Mouse (Mus musculus) neural tube, embryonic 11.5 days (tissue): ENCODE data around the gene Nob1. TPM values are rescaled to one million over a fixed set of nuclear protein-coding genes. Genes with fewer than 3 reads are reported as not detected.

ENCODE experiments used
- ATAC-seq: fragments of 200-750 bp; cut with Nextera tagmentation; 2 replicates; pipeline ENCODE4 v1.8.0; 2017; ENCODE audit warnings: moderate number of reproducible peaks, mild to moderate bottlenecking, moderate TSS enrichment, moderate library complexity; ENCODE audit not compliant: insufficient read depth, low FRiP score, low TSS enrichment
- DNase-seq: peaks from one replicate; pipeline ENCODE4 v3.0.0-alpha.2; 2015; ENCODE audit warnings: low spot score
- H3K27ac ChIP-seq: fragments of 300-500 bp; sonication (generic); 2 replicates; pipeline ENCODE4 v1.5.1; 2014; ENCODE audit warnings: low read depth, mild to moderate bottlenecking, low read length
- H3K27me3 ChIP-seq: fragments of 300-500 bp; sonication (generic); 2 replicates; pipeline ENCODE4 v1.6.1; 2014; ENCODE audit warnings: mild to moderate bottlenecking, low read length, mixed read lengths; ENCODE audit not compliant: control insufficient read depth, insufficient read depth
- H3K36me3 ChIP-seq: fragments of 300-500 bp; sonication (generic); 2 replicates; pipeline ENCODE4 v1.6.1; 2014; ENCODE audit warnings: mild to moderate bottlenecking, low read length, moderate library complexity, mixed read lengths; ENCODE audit not compliant: control insufficient read depth, insufficient read depth
- H3K4me1 ChIP-seq: fragments of 300-500 bp; sonication (generic); 2 replicates; pipeline ENCODE4 v1.6.1; 2014; ENCODE audit warnings: low read length, mixed read lengths; ENCODE audit not compliant: control insufficient read depth, insufficient read depth
- H3K4me2 ChIP-seq: fragments of 300-500 bp; sonication (generic); 2 replicates; pipeline ENCODE4 v1.6.1; 2014; ENCODE audit warnings: low read depth, mild to moderate bottlenecking, moderate library complexity
- H3K4me3 ChIP-seq: fragments of 300-500 bp; sonication (generic); 2 replicates; pipeline ENCODE4 v1.5.1; 2014; ENCODE audit warnings: low read depth, low read length
- H3K9ac ChIP-seq: fragments of 300-500 bp; sonication (generic); 2 replicates; pipeline ENCODE4 v1.6.1; 2014; ENCODE audit warnings: mild to moderate bottlenecking, low read length
- H3K9me3 ChIP-seq: fragments of 300-500 bp; sonication (generic); 2 replicates; pipeline ENCODE4 v1.6.1; 2016; ENCODE audit warnings: low read length; ENCODE audit not compliant: control insufficient read depth
- WGBS: fragments of 180-500 bp; shearing (Covaris S2); extraction: QIAGEN DNeasy Blood & Tissue Kit; methylation state at CpG from one replicate; pipeline ENCODE4 v1.1.7; 2014; 5-methylcytosine and 5-hydroxymethylcytosine counted together
- polyA plus RNA-seq: library from polyadenylated mRNA; unstranded; fragments of >200 nt; fragmentation: Nextera tagmentation; extraction: Ambion mirVana; gene quantifications from 2 replicates; pipeline ENCODE4 v1.2.1, GENCODE M21; 2014

Nob1 gene
- polyA plus RNA-seq, 1 experiment from 2014 or later = 70.3 TPM

DNA sequence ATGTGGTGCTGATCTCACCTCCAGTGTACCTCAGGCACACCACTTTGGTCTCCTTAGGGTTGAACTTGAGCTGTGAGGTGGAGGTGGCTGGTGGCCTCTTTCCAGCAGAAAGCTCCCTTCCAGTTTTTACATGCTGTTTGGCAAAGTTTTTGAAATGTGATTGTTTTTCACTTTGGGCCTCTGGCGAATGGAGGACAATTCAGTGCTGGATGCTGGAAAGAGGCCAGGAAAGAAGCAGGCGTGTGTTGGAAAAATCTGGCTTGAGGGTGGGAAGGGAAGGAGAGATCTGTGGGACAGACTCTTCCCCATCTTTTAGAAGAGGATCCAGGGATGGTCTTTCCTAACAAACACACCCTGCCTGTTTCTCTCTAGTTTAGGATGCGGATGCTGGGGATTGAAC lies 19.8 kb upstream of the Nob1 start:
- Histone ChIP-seq H3K9me3 (no peaks in the 10 kb centered on the region), H3K4me1 (no peaks in the 10 kb centered on the region), H3K27me3 (no peaks in the 10 kb centered on the region), H3K9ac (no peak overlapping the region), H3K36me3 (no peaks in the 10 kb centered on the region), H3K4me3 (no peak overlapping the region), H3K27ac (no peak overlapping the region), H3K4me2 (no peak overlapping the region)
- 94% methylated on average over 3 of the region's 3 CpGs for WGBS
- ATAC-seq (no peak), DNase-seq (no peak)

DNA sequence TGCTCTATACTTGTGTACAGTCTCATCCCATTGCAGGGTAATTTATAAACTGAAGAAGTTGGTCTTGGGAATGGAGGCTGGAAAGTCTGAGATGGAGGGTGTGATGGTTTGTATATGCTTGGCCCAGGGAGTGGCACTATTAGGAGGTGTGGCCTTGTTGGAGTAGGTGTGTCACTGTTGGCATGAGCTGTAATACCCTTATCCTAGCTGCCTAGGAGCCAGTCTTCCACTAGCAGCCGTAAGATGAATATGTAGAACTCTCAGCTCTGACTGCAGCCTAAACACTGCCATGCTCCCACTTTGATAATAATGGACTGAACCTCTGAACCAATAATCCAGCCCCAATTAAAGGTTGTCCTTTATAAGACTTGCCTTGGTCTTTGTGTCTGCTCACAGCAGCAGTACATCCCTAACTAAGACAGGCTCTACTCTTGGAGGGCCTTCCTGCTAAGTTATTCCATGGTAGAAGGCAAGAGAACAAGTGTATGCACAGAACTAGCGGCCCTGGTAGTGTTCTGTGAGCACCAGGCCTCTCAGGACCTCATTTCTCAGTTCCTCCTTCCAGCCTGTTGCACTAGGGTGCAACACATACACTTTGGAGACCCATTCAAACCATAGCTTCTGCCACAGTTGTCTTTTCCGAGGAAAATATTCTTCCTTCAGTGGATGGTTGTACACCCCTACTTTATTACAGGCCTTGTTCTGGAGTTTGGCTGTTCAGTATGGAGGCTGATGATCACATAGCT lies 15.2 kb upstream of the Nob1 start:
- peaks cover 4% of the 10 kb centered on the region for H3K4me1 ChIP-seq
- H3K4me2 ChIP-seq = no peak overlapping the region
- ATAC-seq = no peak
- H3K27me3 ChIP-seq = no peaks in the 10 kb centered on the region
- H3K36me3 ChIP-seq = no peaks in the 10 kb centered on the region
- H3K9ac ChIP-seq = no peak overlapping the region
- no peak overlapping the region for H3K27ac ChIP-seq
- H3K9me3 ChIP-seq = no peaks in the 10 kb centered on the region
- H3K4me3 ChIP-seq = no peak overlapping the region
- no peak for DNase-seq
- WGBS = 92% methylated on average over 3 of the region's 3 CpGs

DNA sequence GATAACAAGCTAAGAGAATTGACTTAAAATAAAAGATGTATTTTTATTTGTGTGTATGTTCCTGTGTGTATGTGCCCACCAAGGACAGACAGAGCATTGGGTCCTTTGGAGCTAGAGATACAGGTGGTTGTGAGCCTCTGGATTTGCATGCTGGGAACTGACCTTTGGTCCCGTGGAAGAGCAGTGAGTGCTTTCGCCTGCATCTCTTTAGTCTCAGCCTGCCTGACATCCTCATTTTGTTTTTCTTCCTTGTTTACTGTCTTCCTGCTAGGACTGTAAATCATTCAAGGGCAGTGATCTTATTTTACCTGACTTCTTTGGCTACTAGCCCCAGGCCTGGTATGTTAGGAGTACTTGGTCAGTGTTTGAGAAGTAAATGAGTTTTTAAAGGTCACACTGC lies 12.9 kb upstream of the Nob1 start:
- 61% methylated on average over 2 of the region's 2 CpGs for WGBS
- peaks cover 4% of the 10 kb centered on the region for H3K4me1 ChIP-seq
- no peak overlapping the region for H3K4me2 ChIP-seq
- no peak overlapping the region for H3K27ac ChIP-seq
- H3K27me3 ChIP-seq = no peaks in the 10 kb centered on the region
- no peak overlapping the region for H3K4me3 ChIP-seq
- no peaks in the 10 kb centered on the region for H3K9me3 ChIP-seq
- ATAC-seq = no peak
- no peaks in the 10 kb centered on the region for H3K36me3 ChIP-seq
- no peak for DNase-seq
- no peak overlapping the region for H3K9ac ChIP-seq

DNA sequence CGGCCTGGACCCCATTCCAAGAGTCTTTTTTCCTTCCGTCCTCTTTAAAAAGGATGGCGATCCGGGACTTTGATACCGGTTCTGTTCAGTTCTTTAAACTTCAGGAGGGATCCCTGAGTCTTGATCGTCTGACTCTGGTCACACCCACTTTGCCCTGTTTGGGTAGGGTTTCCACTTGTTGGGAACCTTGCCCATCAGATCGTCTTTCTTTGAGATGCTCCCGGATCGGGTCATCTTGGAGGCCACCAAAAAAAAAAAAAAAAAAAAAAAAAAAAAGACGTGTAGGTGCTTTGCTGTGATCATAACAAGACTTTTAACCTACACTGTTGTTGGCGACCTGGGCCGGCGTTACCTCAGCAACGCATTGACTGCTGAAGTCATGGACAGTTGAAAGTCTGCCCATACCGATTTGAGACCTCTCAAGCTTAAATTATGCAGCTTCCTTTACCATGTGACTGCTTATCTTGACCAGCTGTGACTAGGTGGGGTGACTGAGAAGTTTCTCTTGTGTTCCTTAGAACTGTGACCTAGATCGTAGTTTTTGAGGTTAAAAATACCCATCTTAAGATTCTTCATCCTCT lies 12.1 kb upstream of the Nob1 start:
- H3K9ac ChIP-seq = peak overlapping the region; percentile 82
- H3K4me2 ChIP-seq = peak overlapping the region; percentile 69
- peaks cover 4% of the 10 kb centered on the region for H3K4me1 ChIP-seq
- no peaks in the 10 kb centered on the region for H3K9me3 ChIP-seq
- peak overlapping the region; percentile 84 for H3K27ac ChIP-seq
- DNase-seq = no peak
- H3K36me3 ChIP-seq = no peaks in the 10 kb centered on the region
- no peak for ATAC-seq
- H3K27me3 ChIP-seq = no peaks in the 10 kb centered on the region
- WGBS = 13% methylated on average over 16 of the region's 16 CpGs
- H3K4me3 ChIP-seq = peak overlapping the region; percentile 85

DNA sequence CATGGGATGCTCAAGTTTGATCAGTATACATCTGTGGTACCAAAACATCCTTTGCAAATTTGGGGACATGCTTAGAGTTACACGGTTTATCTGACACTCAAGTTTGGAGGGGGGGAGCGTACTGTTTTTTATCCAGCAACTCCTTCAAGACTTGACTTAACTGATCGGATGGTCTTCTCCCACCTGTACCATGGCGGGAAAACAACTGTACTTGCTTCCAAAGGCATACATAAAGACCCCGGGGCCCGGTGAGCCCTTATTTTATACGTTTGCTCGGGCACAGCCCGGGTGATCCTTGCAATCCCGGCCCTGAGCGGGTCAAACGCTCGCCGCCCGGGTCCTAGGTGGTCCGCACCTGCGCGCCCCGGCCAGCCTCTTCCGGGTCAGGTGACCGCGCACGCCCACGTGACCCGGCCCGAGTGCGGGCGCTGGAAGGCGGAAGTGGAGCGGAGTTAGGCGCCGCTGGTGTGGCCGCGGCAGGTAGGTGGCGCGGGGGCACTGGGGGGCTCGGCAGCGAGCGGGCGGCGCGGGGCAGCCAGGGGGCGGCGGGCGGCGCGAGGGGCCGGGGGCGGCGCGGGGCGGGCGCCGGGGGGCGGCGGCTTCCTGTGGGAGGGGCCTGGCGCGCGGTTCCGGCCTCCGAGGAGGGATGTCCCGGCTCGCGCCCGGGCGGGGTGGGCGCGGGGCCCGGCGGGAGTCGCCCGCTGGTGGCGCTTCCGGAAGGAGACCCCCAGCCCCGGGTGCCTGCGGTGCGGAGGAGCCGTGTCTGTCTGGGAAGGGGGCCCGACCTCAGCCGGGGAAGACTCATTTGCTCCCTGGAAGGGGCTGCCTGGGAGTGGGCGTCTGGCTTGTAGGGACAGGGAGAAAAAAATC lies 11.3 kb upstream of the Nob1 start, which contains the start of gene Wwp2:
Wwp2 (plus strand) TSS at position 404 of the 870 bp plus-strand sequence.
- Histone ChIP-seq H3K4me2 (peak within 1 kb of the TSS; percentile 69), H3K9me3 (no peaks in the 10 kb centered on the region), H3K27me3 (no peaks in the 10 kb centered on the region), H3K4me1 (peaks cover 4% of the 10 kb centered on the region), H3K9ac (peak within 1 kb of the TSS; percentile 82), H3K36me3 (no peaks in the 10 kb centered on the region), H3K4me3 (peak within 1 kb of the TSS; percentile 85), H3K27ac (peak within 1 kb of the TSS; percentile 84)
- DNase-seq (peak; percentile 85), ATAC-seq (peak; percentile 92)
- WGBS = under 1% methylated on average over 63 of the region's 81 CpGs

DNA sequence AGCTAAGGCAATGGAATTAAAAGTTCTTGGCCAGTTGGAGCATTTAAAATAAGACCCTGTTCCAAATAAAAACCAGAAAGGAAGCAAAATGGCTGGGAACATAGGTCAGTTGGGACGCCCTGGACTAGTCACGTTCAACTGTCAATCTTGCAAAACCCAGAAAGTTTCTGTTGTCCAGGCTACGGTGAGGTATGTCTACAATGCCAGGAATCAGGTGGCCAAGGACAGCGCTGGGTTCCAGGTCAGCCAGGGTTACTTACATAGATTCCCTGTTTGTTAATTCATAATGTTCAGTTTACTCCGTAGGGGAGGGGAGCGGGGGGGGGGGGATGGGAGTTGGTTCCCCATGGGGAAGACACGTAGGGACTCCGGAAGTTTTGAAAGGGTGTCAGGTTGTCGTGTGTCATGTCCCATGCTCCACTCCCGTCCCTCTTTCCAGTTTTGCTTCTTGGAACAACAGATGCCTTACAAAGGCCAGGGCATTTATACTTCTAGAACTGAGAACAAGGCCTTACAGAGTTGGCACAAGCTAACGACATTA lies 10.6 kb upstream of the Nob1 start:
- Histone ChIP-seq H3K4me3 (peak overlapping the region; percentile 85), H3K27me3 (no peaks in the 10 kb centered on the region), H3K9ac (peak overlapping the region; percentile 82; the same call in 1 of the 2 replicates), H3K9me3 (no peaks in the 10 kb centered on the region), H3K4me2 (peak overlapping the region; percentile 69), H3K27ac (no peak overlapping the region), H3K36me3 (no peaks in the 10 kb centered on the region), H3K4me1 (peaks cover 4% of the 10 kb centered on the region)
- ATAC-seq = 0 out of 2 replicates have a peak, but pooled peaks have one; percentile 15
- no peak for DNase-seq
- 35% methylated on average over 11 of the region's 11 CpGs for WGBS

DNA sequence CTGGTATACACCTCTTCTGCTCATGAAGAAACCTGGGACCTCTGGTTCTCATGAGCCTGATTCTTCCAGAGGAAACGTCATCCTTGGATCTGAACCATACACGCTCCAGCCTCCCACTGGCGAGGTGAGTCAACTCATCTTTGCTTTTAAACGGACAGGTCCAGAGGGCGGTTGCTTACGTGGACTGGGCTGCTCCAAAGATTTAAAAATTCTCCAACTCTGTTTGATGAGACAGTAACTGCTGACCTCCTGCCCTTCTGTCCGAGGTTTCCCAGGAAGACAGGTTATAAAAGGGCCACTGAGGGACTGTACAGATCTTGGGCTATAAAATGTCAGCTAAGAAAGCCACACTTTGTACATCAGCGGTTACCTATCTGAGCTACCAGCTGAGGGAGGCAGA lies 6.0 kb upstream of the Nob1 start:
- Histone ChIP-seq H3K9ac (no peak overlapping the region), H3K27ac (no peak overlapping the region), H3K27me3 (no peaks in the 10 kb centered on the region), H3K4me2 (no peak overlapping the region), H3K4me3 (no peak overlapping the region), H3K4me1 (no peaks in the 10 kb centered on the region), H3K36me3 (no peaks in the 10 kb centered on the region), H3K9me3 (no peaks in the 10 kb centered on the region)
- WGBS = 82% methylated on average over 8 of the region's 8 CpGs
- no peak for ATAC-seq
- DNase-seq = no peak

DNA sequence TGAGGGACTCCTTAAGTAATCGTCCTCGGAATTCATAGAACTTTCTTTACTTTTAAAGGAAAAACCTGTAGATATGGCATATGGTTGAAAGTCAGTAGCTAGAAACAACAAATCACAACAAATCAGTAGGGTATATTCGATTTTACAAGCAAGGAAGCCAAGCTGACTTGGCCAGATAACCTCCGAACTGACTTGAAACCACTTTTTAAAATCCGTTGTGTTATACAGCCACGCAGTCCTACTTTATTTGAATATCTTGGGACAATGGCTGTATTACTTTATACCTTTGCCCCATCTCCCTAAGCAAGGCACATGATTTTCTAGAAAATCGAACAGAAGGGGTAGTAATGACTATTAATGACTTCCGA lies 363 bp upstream of the Nob1 start:
- Histone ChIP-seq H3K9me3 (no peaks in the 10 kb centered on the region), H3K4me1 (peaks cover 6% of the 10 kb centered on the region; the same call in 1 of the 2 replicates), H3K9ac (no peak overlapping the region), H3K36me3 (no peaks in the 10 kb centered on the region), H3K27ac (no peak overlapping the region), H3K4me3 (no peak overlapping the region), H3K27me3 (no peaks in the 10 kb centered on the region), H3K4me2 (no peak overlapping the region)
- DNase-seq (no peak), ATAC-seq (no peak)
- 46% methylated on average over 8 of the region's 8 CpGs for WGBS
